Mouse (Mus musculus): ENCODE measurements at regions not wholly inside any gene's neighbourhood (a gene's known extent, or its start where the extent isn't known, plus 50 kb on each side); places are given as distances from the start of the nearest gene placed in this dataset.

DNA sequence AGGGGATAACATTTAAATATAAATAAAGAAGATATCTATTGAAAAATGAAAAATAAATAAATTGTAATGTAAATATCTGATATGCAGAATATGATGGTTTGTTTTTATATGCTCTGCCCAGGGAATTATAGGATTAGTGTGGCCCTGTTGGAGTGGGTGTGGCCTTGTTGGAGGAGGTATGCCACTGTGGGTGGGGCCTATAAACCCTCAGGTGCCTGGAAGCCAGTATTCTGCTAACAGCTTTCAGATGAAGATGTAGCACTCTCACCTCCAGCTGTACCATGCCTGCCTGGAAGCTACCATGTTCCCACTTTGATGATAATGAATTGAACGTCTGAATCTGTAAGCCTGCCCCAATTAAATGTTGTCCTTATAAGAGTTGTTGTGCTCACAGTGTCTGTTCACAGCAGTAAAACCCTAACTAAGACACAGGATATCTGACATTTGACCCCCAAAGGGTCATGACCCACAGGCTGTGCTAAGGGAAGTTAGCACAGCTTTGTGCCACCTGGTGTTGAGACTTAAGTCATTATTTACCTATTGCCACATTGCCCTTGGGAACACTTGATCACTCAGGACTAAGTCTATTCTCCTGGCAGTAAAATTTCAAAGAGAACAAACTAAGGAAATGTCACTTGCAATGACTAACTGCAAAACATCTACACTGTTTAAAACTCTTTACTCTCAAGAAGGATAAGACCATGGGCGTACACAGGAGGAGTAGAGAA, 270.4 kb downstream of the Plk2 start:
- Histone ChIP-seq H3K27me3 (replicated peaks) (no peaks in the 10 kb centered on the region), H3K4me1 (no peaks in the 10 kb centered on the region), H3K9ac (no peak overlapping the region), H3K9me3 (replicated peaks) (no peaks in the 10 kb centered on the region), H3K36me3 (no peaks in the 10 kb centered on the region), H3K4me3 (no peak overlapping the region), H3K27ac (no peak overlapping the region), H3K4me2 (no peak overlapping the region)
- 0 out of 2 replicates have a peak, but pooled peaks have one; percentile 51 for ATAC-seq
- 51% methylated on average over 2 of the region's 2 CpGs for WGBS (ENCODE audit: insufficient replicate concordance)

DNA sequence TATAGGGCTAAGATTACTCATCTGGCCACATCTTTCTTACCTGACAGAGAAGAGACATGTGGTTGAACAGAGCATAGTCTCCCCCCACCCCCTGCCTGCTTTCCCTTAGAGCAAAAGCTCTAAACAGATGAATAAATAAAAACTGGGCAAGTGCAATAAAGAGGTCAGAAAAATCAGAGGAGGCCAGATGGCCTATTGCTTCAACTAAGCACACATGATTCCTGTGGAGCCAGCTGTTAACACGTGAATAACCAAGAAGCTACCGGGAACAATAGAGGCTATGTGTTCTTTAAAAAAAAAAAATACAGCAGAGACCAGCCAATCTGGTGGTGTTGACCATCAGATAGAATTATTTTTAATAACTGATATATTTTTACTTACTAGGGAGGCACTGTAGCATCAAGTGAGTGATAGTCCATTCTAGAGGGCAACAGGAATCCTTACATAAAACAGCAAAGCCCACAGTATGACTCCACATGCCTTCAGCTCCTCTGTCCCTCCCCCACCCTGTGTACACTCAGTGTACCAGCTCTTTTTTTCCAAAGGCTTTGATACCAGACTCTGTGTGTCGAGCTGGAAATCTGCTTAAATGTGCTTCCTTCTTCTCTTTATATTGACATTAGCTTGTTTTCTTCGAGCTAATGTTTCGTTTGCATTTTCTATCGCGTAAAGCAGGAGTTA, 272.6 kb downstream of the Plk2 start:
- Histone ChIP-seq H3K4me2 (no peak overlapping the region), H3K9ac (no peak overlapping the region), H3K4me3 (no peak overlapping the region), H3K36me3 (no peaks in the 10 kb centered on the region), H3K27me3 (replicated peaks) (no peaks in the 10 kb centered on the region), H3K9me3 (replicated peaks) (no peaks in the 10 kb centered on the region), H3K4me1 (no peaks in the 10 kb centered on the region), H3K27ac (no peak overlapping the region)
- ATAC-seq = no peak
- WGBS (ENCODE audit: insufficient replicate concordance) = 63% methylated on average over 7 of the region's 7 CpGs

DNA sequence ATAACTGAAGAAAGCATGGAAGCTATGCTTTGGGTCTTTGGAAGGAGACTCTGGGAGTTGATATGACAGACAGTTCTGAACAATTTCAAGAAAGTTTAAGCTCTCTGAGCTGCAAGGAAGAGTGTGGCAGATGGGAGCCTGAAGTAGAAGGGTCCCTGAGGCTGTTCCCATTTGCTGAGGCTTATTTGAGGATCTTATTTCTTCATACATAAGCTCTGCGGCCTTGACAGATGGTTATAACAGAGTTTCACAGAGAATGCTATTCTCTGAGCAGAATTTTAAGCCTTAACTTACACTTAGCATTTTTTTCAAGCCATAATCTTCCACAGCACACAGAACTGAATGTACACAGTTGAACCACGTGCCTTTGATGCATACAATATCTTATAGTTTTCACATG, 278.7 kb downstream of the Plk2 start:
- no peak overlapping the region for H3K27ac ChIP-seq
- H3K4me2 ChIP-seq = no peak overlapping the region
- H3K4me3 ChIP-seq = no peak overlapping the region
- no peaks in the 10 kb centered on the region for H3K36me3 ChIP-seq
- no peak overlapping the region for H3K9ac ChIP-seq
- no peaks in the 10 kb centered on the region for H3K9me3 ChIP-seq (replicated peaks)
- no peaks in the 10 kb centered on the region for H3K4me1 ChIP-seq
- ATAC-seq = no peak
- WGBS (ENCODE audit: insufficient replicate concordance) = 57% methylated on average over 2 of the region's 2 CpGs
- no peaks in the 10 kb centered on the region for H3K27me3 ChIP-seq (replicated peaks)

DNA sequence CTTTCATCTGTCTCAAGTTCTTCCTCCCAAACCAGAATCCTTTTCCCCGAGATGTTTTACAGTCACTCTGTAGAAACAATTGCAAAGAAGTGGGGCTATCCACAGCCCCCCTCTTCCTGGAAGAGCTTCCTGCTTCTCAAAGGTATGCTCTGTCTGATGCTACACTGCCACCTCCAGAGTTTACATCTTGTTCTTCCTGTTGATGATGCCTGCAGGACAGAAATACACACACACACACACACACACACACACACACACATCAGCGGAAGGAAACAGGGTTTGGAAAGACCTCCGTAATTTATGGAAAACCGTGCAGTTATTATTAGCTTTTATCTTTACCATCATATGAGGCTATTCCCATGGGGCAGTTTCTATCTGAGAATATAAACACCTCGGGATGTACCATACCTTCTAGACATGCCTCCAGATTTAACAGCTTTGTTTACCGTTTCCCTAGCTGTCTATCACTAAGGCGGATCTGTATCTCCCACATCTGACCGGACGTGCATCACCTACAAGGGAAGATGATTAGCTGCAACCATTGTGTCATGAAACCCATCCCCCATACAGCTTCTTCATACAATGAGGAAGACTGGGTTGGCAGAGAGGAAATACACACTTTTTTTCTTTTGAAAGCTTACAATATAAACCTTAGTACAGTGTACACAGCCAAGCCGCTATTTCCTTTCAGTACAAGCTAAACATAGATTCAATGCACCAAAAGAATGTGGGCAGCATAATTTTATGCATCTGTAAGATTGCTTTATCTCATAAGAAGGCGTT, 288.6 kb downstream of the Plk2 start:
- H3K9me3 ChIP-seq (replicated peaks) = no peaks in the 10 kb centered on the region
- H3K27me3 ChIP-seq (replicated peaks) = no peaks in the 10 kb centered on the region
- H3K4me1 ChIP-seq = no peaks in the 10 kb centered on the region
- no peak overlapping the region for H3K27ac ChIP-seq
- no peak overlapping the region for H3K4me2 ChIP-seq
- no peak for ATAC-seq
- 62% methylated on average over 11 of the region's 11 CpGs for WGBS (ENCODE audit: insufficient replicate concordance)
- no peak overlapping the region for H3K9ac ChIP-seq
- no peak overlapping the region for H3K4me3 ChIP-seq
- H3K36me3 ChIP-seq = no peaks in the 10 kb centered on the region

- Histone ChIP-seq H3K9ac (no peak overlapping the region), H3K27me3 (replicated peaks) (no peaks in the 10 kb centered on the region), H3K4me2 (no peak overlapping the region), H3K27ac (no peak overlapping the region), H3K4me3 (no peak overlapping the region), H3K4me1 (no peaks in the 10 kb centered on the region), H3K9me3 (replicated peaks) (no peaks in the 10 kb centered on the region), H3K36me3 (no peaks in the 10 kb centered on the region)
- WGBS (ENCODE audit: insufficient replicate concordance) = 64% methylated on average over 3 of the region's 3 CpGs
- ATAC-seq = no peak
Measured at GRCm38 (mm10) chr13:110688796-110689195, 293.9 kb downstream of the Plk2 start.

DNA sequence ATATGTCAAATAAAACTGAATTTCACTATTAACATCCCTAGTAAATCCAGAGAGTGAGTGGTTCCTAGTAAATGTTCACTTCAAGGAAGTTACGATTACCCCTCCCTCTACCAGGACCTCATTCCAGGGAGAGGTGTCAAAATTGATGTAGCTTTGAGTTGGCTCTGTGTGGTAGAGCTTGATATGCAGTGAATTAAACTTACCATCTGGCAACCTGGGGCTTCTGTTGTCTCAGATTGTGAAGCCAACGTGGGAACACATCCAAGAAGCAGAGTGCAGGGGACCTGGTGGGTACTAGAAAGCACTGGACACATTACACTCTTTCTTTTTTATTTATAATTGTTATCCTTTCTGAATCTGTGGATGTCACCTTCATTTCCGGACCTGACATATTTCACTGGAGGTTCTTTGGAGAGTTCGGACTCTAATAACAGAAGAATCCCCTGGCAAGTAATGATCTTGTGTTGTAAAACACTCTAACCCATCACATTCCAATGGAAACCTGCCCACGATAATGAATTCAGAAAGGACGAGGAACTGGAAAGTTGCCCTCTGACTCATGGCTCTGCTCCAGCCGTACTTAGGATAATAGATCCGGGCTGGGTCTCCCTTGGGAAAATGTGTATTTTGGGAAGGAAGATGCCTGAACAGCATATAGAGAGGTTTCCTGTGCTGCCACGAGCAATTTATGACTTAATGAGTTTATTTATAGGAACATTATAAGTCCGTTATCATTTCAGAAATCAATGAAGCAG, 295.8 kb downstream of the Plk2 start:
- Histone ChIP-seq H3K4me1 (no peaks in the 10 kb centered on the region), H3K27me3 (replicated peaks) (no peaks in the 10 kb centered on the region), H3K9ac (no peak overlapping the region), H3K9me3 (replicated peaks) (no peaks in the 10 kb centered on the region), H3K36me3 (no peaks in the 10 kb centered on the region), H3K4me3 (no peak overlapping the region), H3K27ac (no peak overlapping the region), H3K4me2 (no peak overlapping the region)
- whole genome bisulfite sequencing (ENCODE audit: insufficient replicate concordance) = 56% methylated on average over 10 of the region's 10 CpGs
- ATAC-seq = no peak

DNA sequence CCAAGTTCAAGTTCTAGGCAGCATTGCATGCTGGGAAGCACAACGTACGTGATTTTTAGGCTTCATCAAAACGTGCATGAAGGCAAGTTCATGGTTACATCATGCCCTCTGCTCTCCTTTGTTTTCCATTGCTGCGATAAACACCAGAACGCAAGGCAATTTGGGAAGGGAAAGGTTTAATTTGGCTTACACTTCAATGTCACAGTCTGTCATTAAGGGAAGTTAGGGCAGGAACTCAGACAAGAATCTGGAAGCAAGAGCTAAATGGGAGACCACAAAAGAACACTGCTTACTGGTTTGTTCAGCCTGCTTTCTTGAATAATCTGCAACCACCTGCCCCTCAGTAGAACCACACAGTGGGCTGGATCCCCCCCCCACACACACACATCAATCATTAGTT, 297.9 kb downstream of the Plk2 start:
- H3K36me3 ChIP-seq = no peaks in the 10 kb centered on the region
- 53% methylated on average over 5 of the region's 5 CpGs for WGBS (ENCODE audit: insufficient replicate concordance)

GRCm38 (mm10) chr13:110694876-110695275, 300.0 kb downstream of the Plk2 start:
- no peaks in the 10 kb centered on the region for H3K27me3 ChIP-seq (replicated peaks)
- no peak overlapping the region for H3K4me3 ChIP-seq
- no peaks in the 10 kb centered on the region for H3K4me1 ChIP-seq
- no peak overlapping the region for H3K27ac ChIP-seq
- WGBS (ENCODE audit: insufficient replicate concordance) = 62% methylated on average over 6 of the region's 6 CpGs
- no peak for ATAC-seq
- H3K4me2 ChIP-seq = no peak overlapping the region
- H3K36me3 ChIP-seq = no peaks in the 10 kb centered on the region
- no peak overlapping the region for H3K9ac ChIP-seq
- H3K9me3 ChIP-seq (replicated peaks) = no peaks in the 10 kb centered on the region

More for the DNA sequence above, 297.9 kb downstream of the Plk2 start:
- no peak overlapping the region for H3K4me2 ChIP-seq
- no peak overlapping the region for H3K27ac ChIP-seq
- H3K9me3 ChIP-seq (replicated peaks) = no peaks in the 10 kb centered on the region
- no peaks in the 10 kb centered on the region for H3K4me1 ChIP-seq
- H3K4me3 ChIP-seq = no peak overlapping the region
- H3K9ac ChIP-seq = no peak overlapping the region
- H3K27me3 ChIP-seq (replicated peaks) = no peaks in the 10 kb centered on the region
- no peak for ATAC-seq

- Histone ChIP-seq H3K4me1 (no peaks in the 10 kb centered on the region), H3K4me3 (no peak overlapping the region), H3K27me3 (replicated peaks) (no peaks in the 10 kb centered on the region), H3K4me2 (no peak overlapping the region), H3K27ac (no peak overlapping the region), H3K36me3 (no peaks in the 10 kb centered on the region), H3K9me3 (replicated peaks) (no peaks in the 10 kb centered on the region), H3K9ac (no peak overlapping the region)
- WGBS (ENCODE audit: insufficient replicate concordance) = 50% methylated on average over 5 of the region's 5 CpGs
- ATAC-seq = no peak
Measured at GRCm38 (mm10) chr13:110696549-110696948, 301.7 kb downstream of the Plk2 start.

DNA sequence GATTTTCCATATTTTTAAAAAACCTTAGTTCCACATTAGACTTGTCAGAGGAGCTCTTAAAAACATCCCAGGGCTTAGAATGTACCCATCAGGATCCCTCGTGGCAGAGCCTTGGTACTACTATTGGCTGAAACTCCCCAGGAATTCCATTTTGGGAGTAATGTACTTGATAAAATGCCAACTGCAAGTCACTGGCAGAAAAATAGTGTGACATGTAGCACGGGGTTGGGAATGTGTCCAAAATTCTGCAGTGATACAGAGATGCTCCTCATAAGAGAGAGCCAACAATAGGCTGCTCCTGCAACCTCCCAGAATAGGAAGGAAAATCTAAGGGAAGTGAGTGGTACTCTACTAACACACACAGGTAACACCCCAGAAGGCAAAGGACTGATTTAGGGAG, 309.4 kb downstream of the Plk2 start:
- ATAC-seq = no peak
- Histone ChIP-seq H3K4me3 (no peak overlapping the region), H3K9ac (no peak overlapping the region), H3K27ac (no peak overlapping the region), H3K27me3 (replicated peaks) (no peaks in the 10 kb centered on the region), H3K4me2 (no peak overlapping the region), H3K36me3 (no peaks in the 10 kb centered on the region), H3K4me1 (no peaks in the 10 kb centered on the region), H3K9me3 (replicated peaks) (no peaks in the 10 kb centered on the region)
- 55% methylated on average over 2 of the region's 2 CpGs for WGBS (ENCODE audit: insufficient replicate concordance)

- no peak overlapping the region for H3K4me3 ChIP-seq
- H3K4me2 ChIP-seq = no peak overlapping the region
- no peaks in the 10 kb centered on the region for H3K4me1 ChIP-seq
- no peaks in the 10 kb centered on the region for H3K9me3 ChIP-seq (replicated peaks)
- no peak overlapping the region for H3K27ac ChIP-seq
- 37% methylated on average over 4 of the region's 4 CpGs for WGBS (ENCODE audit: insufficient replicate concordance)
- H3K27me3 ChIP-seq (replicated peaks) = no peaks in the 10 kb centered on the region
- H3K36me3 ChIP-seq = no peaks in the 10 kb centered on the region
- no peak for ATAC-seq
- no peak overlapping the region for H3K9ac ChIP-seq
Measured at GRCm38 (mm10) chr13:110710847-110711246, 316.0 kb downstream of the Plk2 start.

- no peak for ATAC-seq
- 41% methylated on average over 3 of the region's 3 CpGs for whole genome bisulfite sequencing (ENCODE audit: insufficient replicate concordance)
- no peaks in the 10 kb centered on the region for H3K27me3 ChIP-seq (replicated peaks)
Measured at GRCm38 (mm10) chr13:110712527-110712926, 317.7 kb downstream of the Plk2 start.

More at GRCm38 (mm10) chr13:110712527-110712926, 317.7 kb downstream of the Plk2 start:
- Histone ChIP-seq H3K36me3 (no peaks in the 10 kb centered on the region), H3K9me3 (replicated peaks) (no peaks in the 10 kb centered on the region), H3K4me2 (no peak overlapping the region), H3K4me1 (no peaks in the 10 kb centered on the region), H3K27ac (no peak overlapping the region), H3K9ac (no peak overlapping the region), H3K4me3 (no peak overlapping the region)
